Mouse (Mus musculus): Measurements from ENCODE around the gene Blzf1.

Blzf1 gene

GRCm38 (mm10) chr1:164294071-164294470 lies 13.2 kb downstream of the Blzf1 start:
- peak; percentile 9 for DNase-seq (ENCODE audit: low spot score)

- no peak for DNase-seq (ENCODE audit: low spot score)
Observed at GRCm38 (mm10) chr1:164292040-164292439, 15.2 kb downstream of the Blzf1 start.

- no peak for DNase-seq (ENCODE audit: low spot score)
Observed at GRCm38 (mm10) chr1:164287406-164287805, 19.9 kb downstream of the Blzf1 start.

- no peak for DNase-seq (ENCODE audit: low spot score)
Observed at GRCm38 (mm10) chr1:164284007-164284406, 23.3 kb downstream of the Blzf1 start.

GRCm38 (mm10) chr1:164279332-164279731 lies 28.0 kb downstream of the Blzf1 start:
- DNase-seq (ENCODE audit: low spot score): no peak

GRCm38 (mm10) chr1:164276552-164276951 lies 30.7 kb downstream of the Blzf1 start:
- DNase-seq (ENCODE audit: low spot score): no peak

GRCm38 (mm10) chr1:164275455-164275954 lies 31.8 kb downstream of the Blzf1 start, which contains the start of gene Ccdc181:
TSS of gene Ccdc181 (plus strand) at chr1:164275585.
- peak; percentile 63 for DNase-seq (ENCODE audit: low spot score)

GRCm38 (mm10) chr1:164273659-164274058 lies 33.6 kb downstream of the Blzf1 start:
- no peak for DNase-seq (ENCODE audit: low spot score)

- no peak for DNase-seq (ENCODE audit: low spot score)
Observed at GRCm38 (mm10) chr1:164270941-164271340, 36.3 kb downstream of the Blzf1 start.

GRCm38 (mm10) chr1:164261553-164261952 lies 45.7 kb downstream of the Blzf1 start:
- peak; percentile 96 for DNase-seq (ENCODE audit: low spot score)

- DNase-seq (ENCODE audit: low spot score): no peak
Observed at GRCm38 (mm10) chr1:164260171-164261028, 46.9 kb downstream of the Blzf1 start.

GRCm38 (mm10) chr1:164254836-164255235 lies 52.5 kb downstream of the Blzf1 start:
- no peak for DNase-seq (ENCODE audit: low spot score)

- DNase-seq (ENCODE audit: low spot score): no peak
Observed at GRCm38 (mm10) chr1:164252551-164252950, 54.7 kb downstream of the Blzf1 start.

GRCm38 (mm10) chr1:164251438-164251837 lies 55.9 kb downstream of the Blzf1 start:
- no peak for DNase-seq (ENCODE audit: low spot score)

- peak; percentile 31 for DNase-seq (ENCODE audit: low spot score)
Observed at GRCm38 (mm10) chr1:164250391-164251150, 56.7 kb downstream of the Blzf1 start.

- peak; percentile 58 for DNase-seq (ENCODE audit: low spot score)
Observed at GRCm38 (mm10) chr1:164249332-164249711, 58.0 kb downstream of the Blzf1 start.

- DNase-seq (ENCODE audit: low spot score): peak; percentile 98
Observed at GRCm38 (mm10) chr1:164248465-164249331, 58.6 kb downstream of the Blzf1 start, which contains the start of gene Slc19a2. TSS of gene Slc19a2 (plus strand) at chr1:164249046.

- DNase-seq (ENCODE audit: low spot score): peak; percentile 70
Observed at GRCm38 (mm10) chr1:164247971-164248370, 59.3 kb downstream of the Blzf1 start.

- peak; percentile 40 for DNase-seq (ENCODE audit: low spot score)
Observed at GRCm38 (mm10) chr1:164247442-164247841, 59.8 kb downstream of the Blzf1 start.

GRCm38 (mm10) chr1:164242809-164243208 lies 64.5 kb downstream of the Blzf1 start:
- no peak for DNase-seq (ENCODE audit: low spot score)

GRCm38 (mm10) chr1:164241494-164241893 lies 65.8 kb downstream of the Blzf1 start:
- no peak for DNase-seq (ENCODE audit: low spot score)

All from adipocyte (in vitro differentiated cells).